Mouse (Mus musculus) ES-E14 (cell line): ENCODE measurements at regions not wholly inside any gene's neighbourhood (a gene's known extent, or its start where the extent isn't known, plus 50 kb on each side); places are given as distances from the start of the nearest gene placed in this dataset.

Source experiments
- CHD2 ChIP-seq: IDR thresholded peaks from 2 replicates; pipeline ENCODE4 v1.6.1; 2014; ENCODE audit warnings: mild to moderate bottlenecking, low read depth, low read length, inconsistent platforms
- ZNF384 ChIP-seq: IDR thresholded peaks from 2 replicates; pipeline ENCODE4 v1.6.1; 2012; ENCODE audit warnings: low read depth, low read length, inconsistent platforms

DNA sequence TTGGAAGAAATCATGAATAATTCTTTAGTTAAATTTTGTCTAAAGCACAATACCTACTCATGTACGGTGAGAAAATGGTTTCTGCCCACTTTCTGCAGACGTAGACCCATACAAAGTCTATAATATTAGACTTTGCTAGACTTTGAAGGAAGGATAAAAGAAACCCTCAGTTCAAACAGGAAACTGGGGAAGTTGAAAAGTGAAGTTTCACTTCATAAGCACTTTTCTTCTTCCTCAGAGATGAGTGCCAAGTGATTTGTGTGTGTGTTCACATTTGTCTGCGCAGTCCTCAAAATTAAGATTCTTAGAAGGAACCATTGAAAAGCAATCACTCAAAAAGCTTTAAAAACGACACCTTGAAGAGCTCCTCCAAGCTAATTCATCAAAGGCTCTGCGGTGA is 500.2 kb upstream of the A1bg start:
- TF ChIP-seq CHD2 = no peak
- no peak for TF ChIP-seq ZNF384
